Mouse (Mus musculus): ENCODE results near the gene Nufip2. TPM values are rescaled to one million over a fixed set of nuclear protein-coding genes. Genes with fewer than 3 reads are reported as not detected.

Gene Nufip2
- polyA plus RNA-seq, 1 experiment: 30.1 TPM

DNA sequence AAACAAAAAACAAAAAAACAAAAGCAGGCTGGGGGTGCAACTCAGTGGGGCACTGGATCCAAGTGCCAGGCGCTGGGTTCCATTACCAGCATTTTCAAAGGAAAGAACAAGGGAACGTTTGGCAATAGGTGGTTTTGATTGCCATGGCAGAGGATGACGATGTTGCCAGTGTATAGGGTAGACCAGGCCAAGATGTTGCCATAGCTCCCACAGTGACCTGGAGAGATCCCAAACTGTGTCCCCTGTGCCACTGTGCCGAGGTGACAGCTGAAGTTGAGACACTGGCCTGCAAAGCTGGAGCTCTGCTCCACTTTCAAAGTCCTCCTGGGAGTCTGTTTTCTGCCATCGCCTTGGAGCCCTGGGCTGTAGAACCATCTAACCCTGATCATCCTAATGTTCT lies 63.0 kb downstream of the Nufip2 start:
- 95% methylated on average over 5 of the region's 5 CpGs for WGBS
- no peaks in the 10 kb centered on the region for H3K36me3 ChIP-seq (ENCODE audit: control insufficient read depth, insufficient read depth, low read length)
- H3K4me3 ChIP-seq (ENCODE audit: control insufficient read depth, insufficient read depth, low read length): no peak overlapping the region
- H3K4me1 ChIP-seq (replicated peaks; ENCODE audit: control insufficient read depth, insufficient read depth, low read length): no peaks in the 10 kb centered on the region
- TF ChIP-seq CTCF (IDR thresholded peaks at IDR 0.05; ENCODE audit: borderline replicate concordance, control insufficient read depth, extremely low read depth, insufficient read depth, low read length, poor library complexity) (no peak), POLR2A (IDR thresholded peaks at IDR 0.05; ENCODE audit: control insufficient read depth, extremely low read depth, insufficient read depth, low read length, poor library complexity) (no peak)
- H3K27ac ChIP-seq (ENCODE audit: control insufficient read depth, insufficient read depth, low read length): no peak overlapping the region
- H3K27me3 ChIP-seq (ENCODE audit: control insufficient read depth, insufficient read depth, low read length): no peaks in the 10 kb centered on the region
- no peak for DNase-seq

DNA sequence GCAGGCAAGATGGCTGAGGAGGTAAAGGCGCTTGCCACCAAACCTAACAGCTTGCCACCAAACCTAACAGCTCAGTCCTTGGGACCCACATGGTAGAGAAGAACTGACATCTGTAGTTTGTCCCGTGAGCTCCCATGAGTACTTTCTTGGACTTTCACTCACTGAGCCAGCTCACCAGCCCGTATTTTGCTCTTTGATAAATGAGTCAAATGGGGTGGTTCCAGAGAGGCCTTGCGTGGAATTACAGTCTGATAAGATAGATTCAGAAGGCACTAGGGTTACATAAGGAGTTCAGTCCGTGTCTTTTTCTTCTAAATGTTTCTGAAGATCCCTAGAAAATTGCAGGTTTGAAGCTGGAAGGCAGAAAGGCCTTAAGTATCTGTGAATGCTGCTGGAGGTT lies 66.6 kb downstream of the Nufip2 start:
- 95% methylated on average over 5 of the region's 5 CpGs for WGBS
- H3K27me3 ChIP-seq (ENCODE audit: control insufficient read depth, insufficient read depth, low read length): no peaks in the 10 kb centered on the region
- no peaks in the 10 kb centered on the region for H3K36me3 ChIP-seq (ENCODE audit: control insufficient read depth, insufficient read depth, low read length)
- TF ChIP-seq CTCF (IDR thresholded peaks at IDR 0.05; ENCODE audit: borderline replicate concordance, control insufficient read depth, extremely low read depth, insufficient read depth, low read length, poor library complexity) (no peak), POLR2A (IDR thresholded peaks at IDR 0.05; ENCODE audit: control insufficient read depth, extremely low read depth, insufficient read depth, low read length, poor library complexity) (no peak)
- no peak overlapping the region for H3K4me3 ChIP-seq (ENCODE audit: control insufficient read depth, insufficient read depth, low read length)
- no peaks in the 10 kb centered on the region for H3K4me1 ChIP-seq (replicated peaks; ENCODE audit: control insufficient read depth, insufficient read depth, low read length)
- no peak overlapping the region for H3K27ac ChIP-seq (ENCODE audit: control insufficient read depth, insufficient read depth, low read length)
- no peak for DNase-seq

DNA sequence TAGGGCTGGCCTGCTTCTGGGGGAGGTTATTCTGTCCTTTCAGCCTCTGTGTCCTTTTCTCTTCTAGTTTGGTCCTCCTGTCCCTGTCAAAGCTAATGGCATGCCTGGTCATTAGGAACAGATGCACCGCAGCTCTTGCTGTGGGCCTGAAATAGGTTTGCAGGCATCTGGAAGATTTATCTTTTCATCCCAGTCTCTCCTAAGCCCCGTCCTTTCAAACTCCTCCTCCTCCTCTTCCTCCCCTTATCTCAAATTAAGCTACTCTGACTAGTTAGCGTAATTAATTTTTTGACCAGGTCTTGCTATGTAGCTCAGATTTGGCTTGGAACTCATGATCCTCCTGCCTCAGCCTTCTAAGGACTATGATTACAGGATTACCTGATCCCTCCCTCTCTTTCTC lies 67.5 kb downstream of the Nufip2 start:
- H3K36me3 ChIP-seq (ENCODE audit: control insufficient read depth, insufficient read depth, low read length): no peaks in the 10 kb centered on the region
- H3K27ac ChIP-seq (ENCODE audit: control insufficient read depth, insufficient read depth, low read length): no peak overlapping the region
- 92% methylated on average over 3 of the region's 3 CpGs for WGBS
- DNase-seq: no peak
- no peak overlapping the region for H3K4me3 ChIP-seq (ENCODE audit: control insufficient read depth, insufficient read depth, low read length)
- no peak for TF ChIP-seq POLR2A (IDR thresholded peaks at IDR 0.05; ENCODE audit: control insufficient read depth, extremely low read depth, insufficient read depth, low read length, poor library complexity)
- TF ChIP-seq CTCF (IDR thresholded peaks at IDR 0.05; ENCODE audit: borderline replicate concordance, control insufficient read depth, extremely low read depth, insufficient read depth, low read length, poor library complexity): no peak
- no peaks in the 10 kb centered on the region for H3K4me1 ChIP-seq (replicated peaks; ENCODE audit: control insufficient read depth, insufficient read depth, low read length)
- H3K27me3 ChIP-seq (ENCODE audit: control insufficient read depth, insufficient read depth, low read length): no peaks in the 10 kb centered on the region

DNA sequence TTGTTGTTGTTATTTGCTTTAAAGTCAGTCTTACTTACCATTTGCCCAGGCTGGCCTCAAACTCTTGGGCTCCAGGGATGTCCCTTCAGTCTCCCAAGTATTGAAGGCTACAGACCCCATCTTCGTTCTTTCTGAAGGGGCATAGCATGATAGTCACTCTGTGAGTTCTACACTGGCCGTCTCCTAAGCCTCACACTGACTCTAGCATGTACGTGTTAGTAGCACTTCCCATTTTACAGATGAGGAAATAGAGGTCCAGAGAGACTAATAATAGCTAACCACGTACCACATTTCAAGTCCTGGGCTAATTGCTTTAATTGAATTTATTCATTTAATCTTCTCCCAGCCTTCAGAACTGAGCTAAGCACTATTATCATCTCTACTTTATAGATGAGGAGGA lies 74.1 kb downstream of the Nufip2 start:
- 80% methylated on average over 4 of the region's 4 CpGs for WGBS
- no peak for DNase-seq
- Histone ChIP-seq H3K4me3 (ENCODE audit: control insufficient read depth, insufficient read depth, low read length) (no peak overlapping the region), H3K27me3 (ENCODE audit: control insufficient read depth, insufficient read depth, low read length) (no peaks in the 10 kb centered on the region), H3K4me1 (replicated peaks; ENCODE audit: control insufficient read depth, insufficient read depth, low read length) (peaks cover 16% of the 10 kb centered on the region), H3K36me3 (ENCODE audit: control insufficient read depth, insufficient read depth, low read length) (no peaks in the 10 kb centered on the region), H3K27ac (ENCODE audit: control insufficient read depth, insufficient read depth, low read length) (no peak overlapping the region)
- TF ChIP-seq CTCF (IDR thresholded peaks at IDR 0.05; ENCODE audit: borderline replicate concordance, control insufficient read depth, extremely low read depth, insufficient read depth, low read length, poor library complexity) (no peak), POLR2A (IDR thresholded peaks at IDR 0.05; ENCODE audit: control insufficient read depth, extremely low read depth, insufficient read depth, low read length, poor library complexity) (no peak)

DNA sequence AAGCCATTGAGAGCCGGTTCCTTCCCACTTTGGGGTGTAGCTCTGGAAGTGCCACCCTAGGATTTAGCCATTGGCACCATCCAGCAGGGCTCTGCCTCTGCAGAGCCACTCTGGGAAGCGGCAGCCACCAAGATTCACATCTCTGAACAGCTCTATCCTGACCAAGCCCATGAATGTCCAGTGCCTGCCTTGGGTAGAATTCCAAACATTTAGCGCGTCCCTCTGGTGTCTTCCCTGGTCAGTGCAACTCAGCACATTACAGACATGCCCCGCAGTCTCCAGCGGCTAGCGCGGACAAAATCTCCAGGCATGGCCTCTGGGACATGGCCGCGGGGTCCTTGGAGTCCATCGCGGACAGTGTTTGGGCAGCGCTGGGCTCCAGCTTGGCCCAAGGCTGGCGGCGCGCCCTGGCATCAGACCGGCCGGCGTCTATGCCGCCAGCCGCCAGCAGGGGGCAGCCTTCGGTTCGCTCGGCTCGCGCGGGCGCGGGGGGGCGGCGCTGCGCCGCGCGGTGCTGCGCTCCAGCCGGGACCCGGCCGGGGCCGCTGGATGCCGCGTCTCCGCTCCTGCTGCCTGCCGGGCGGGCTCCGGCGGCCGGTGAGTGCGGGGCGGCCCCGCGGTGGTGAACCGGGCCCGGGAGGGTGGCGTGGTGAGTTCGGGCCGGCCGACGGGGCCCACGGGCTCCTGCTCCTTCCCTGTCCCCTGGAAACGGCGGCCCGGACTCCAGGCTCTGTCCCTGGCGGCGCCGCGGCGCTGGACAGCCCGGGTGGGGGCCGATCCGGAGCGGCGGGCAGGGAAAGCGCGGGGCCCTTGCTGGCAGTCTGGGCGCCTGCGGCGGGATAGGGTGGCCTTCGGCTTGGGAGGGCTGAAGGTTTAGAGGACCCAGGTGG lies 77.1 kb downstream of the Nufip2 start, which contains the start of gene Myo18a:
Gene Myo18a (plus strand): TSS at position 464 of the 890 bp plus-strand sequence.
- peak; percentile 82 for DNase-seq
- 5% methylated on average over 77 of the region's 79 CpGs for WGBS
- Histone ChIP-seq H3K27ac (ENCODE audit: control insufficient read depth, insufficient read depth, low read length) (no peak within 1 kb of the TSS), H3K36me3 (ENCODE audit: control insufficient read depth, insufficient read depth, low read length) (no peaks in the 10 kb centered on the region), H3K4me1 (replicated peaks; ENCODE audit: control insufficient read depth, insufficient read depth, low read length) (peaks cover 33% of the 10 kb centered on the region), H3K27me3 (ENCODE audit: control insufficient read depth, insufficient read depth, low read length) (no peaks in the 10 kb centered on the region), H3K4me3 (ENCODE audit: control insufficient read depth, insufficient read depth, low read length) (peak within 1 kb of the TSS; percentile 85)
- TF ChIP-seq CTCF (IDR thresholded peaks at IDR 0.05; ENCODE audit: borderline replicate concordance, control insufficient read depth, extremely low read depth, insufficient read depth, low read length, poor library complexity): peak; percentile 96
- TF ChIP-seq POLR2A (IDR thresholded peaks at IDR 0.05; ENCODE audit: control insufficient read depth, extremely low read depth, insufficient read depth, low read length, poor library complexity): 0 out of 2 replicates have a peak, but pooled peaks have one; percentile 25

DNA sequence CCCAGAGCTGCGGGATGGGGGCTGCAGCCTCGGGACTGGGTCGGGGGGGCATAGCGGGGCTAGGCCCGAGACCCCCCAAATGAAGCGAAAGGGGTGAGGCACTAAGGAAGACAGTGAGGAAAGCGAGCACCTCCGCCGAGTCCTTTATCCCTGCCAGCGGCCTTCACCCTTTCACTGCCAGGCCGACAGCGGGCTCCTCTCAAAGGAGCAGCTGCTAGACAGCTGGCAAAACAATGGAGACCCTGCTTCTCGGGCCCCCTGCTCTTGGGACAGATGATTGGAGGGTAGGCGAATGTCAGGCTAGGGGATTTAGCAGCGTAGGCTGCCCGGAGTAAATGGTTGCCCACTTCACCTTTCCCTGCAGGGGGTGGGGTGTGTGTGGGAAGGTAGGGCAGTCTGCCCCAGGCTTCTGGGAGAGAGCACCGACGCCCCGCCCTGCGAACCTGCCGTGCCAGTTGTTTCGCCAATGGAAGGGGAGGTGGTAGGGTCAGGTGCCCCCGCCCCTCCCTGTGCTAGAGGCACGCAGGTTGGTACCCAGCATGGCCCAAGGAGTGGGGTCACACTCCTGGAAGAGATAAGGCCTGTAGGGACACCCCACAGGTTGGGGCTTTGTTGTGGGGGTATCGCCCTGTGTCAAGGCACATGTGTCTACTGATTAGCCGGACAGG lies 77.9 kb downstream of the Nufip2 start:
- Histone ChIP-seq H3K36me3 (ENCODE audit: control insufficient read depth, insufficient read depth, low read length) (no peaks in the 10 kb centered on the region), H3K4me1 (replicated peaks; ENCODE audit: control insufficient read depth, insufficient read depth, low read length) (peaks cover 33% of the 10 kb centered on the region), H3K27me3 (ENCODE audit: control insufficient read depth, insufficient read depth, low read length) (no peaks in the 10 kb centered on the region), H3K27ac (ENCODE audit: control insufficient read depth, insufficient read depth, low read length) (no peak overlapping the region), H3K4me3 (ENCODE audit: control insufficient read depth, insufficient read depth, low read length) (peak overlapping the region; percentile 85)
- WGBS: 10% methylated on average over 26 of the region's 26 CpGs
- TF ChIP-seq POLR2A (IDR thresholded peaks at IDR 0.05; ENCODE audit: control insufficient read depth, extremely low read depth, insufficient read depth, low read length, poor library complexity) (0 out of 2 replicates have a peak, but pooled peaks have one; percentile 38), CTCF (IDR thresholded peaks at IDR 0.05; ENCODE audit: borderline replicate concordance, control insufficient read depth, extremely low read depth, insufficient read depth, low read length, poor library complexity) (no peak)
- peak; percentile 47 for DNase-seq

Data from thymus, adult 2 months (tissue).